In the genomic region with DNA sequence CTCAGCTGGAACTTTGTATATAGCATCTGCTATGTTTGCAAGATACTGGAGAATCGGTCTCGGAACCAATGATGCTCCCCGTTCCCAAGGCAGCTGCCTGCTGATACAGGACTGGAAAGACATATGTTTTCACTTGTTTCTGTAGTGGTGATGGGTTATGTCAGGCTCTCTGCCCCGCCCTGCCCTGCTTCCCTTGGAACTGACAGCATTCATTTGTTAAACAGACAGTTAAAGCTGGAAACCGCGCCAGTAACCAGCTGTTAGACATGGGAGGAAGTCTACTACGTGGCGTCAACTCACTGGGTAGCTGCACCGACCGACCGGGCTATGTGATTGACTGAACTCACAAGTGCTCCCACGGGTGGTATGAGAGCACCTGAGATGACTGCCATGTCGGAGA, we compare ENCODE assay signal across 13 mouse cellular contexts. TPM values are rescaled to one million over a fixed set of nuclear protein-coding genes. Genes with fewer than 3 reads are reported as not detected.
DNase-seq lines count a peak whose midpoint lies in the region; ATAC-seq lines count a peak whose summit lies in the region.
"Had no signal": no experiment of that assay in that cellular context is flagged by ENCODE, and none has a peak within 500 bp of the region (broad histone marks: within the 10 kb centered on the region; RNA-seq: fewer than 3 reads in every experiment).

No protein-coding gene starts in this region.

- peak; percentile 80 for DNase-seq in kidney, postnatal 10 days
- DNase-seq in 3T3-L1 (ENCODE audit: low read depth, low spot score) (peak; percentile 6), NIH3T3 (ENCODE audit: low read depth) (peak; percentile 9)
- DNase-seq in heart, postnatal 36 days, result peak; percentile 9 to 29
- no peak for DNase-seq in thymus, postnatal 0 days (ENCODE audit: low spot score)
- no peak for DNase-seq in ovary, postnatal 14 days (ENCODE audit: low spot score)
- DNase-seq in spleen, postnatal 14 days (ENCODE audit: low spot score in 2 of 2), result no peak
- DNase-seq: cerebellum, adult 9-10 months had no signal

- H3K9me3 ChIP-seq in kidney, embryonic 14.5 days (ENCODE audit: control insufficient read depth, low read length), result no peaks in the 10 kb centered on the region
- H3K9me3 ChIP-seq: embryonic facial prominence, embryonic 15.5 days; heart, embryonic 13.5 days had no signal

- intact Hi-C loops in heart, postnatal 36 days (cut with DNase I), result no loop called here

- no peak overlapping the region for H3K4me3 ChIP-seq in kidney, embryonic 14.5 days (ENCODE audit: low read length)
- H3K4me3 ChIP-seq: embryonic facial prominence, embryonic 15.5 days; heart, embryonic 13.5 days had no signal

- no peaks in the 10 kb centered on the region for H3K27me3 ChIP-seq in kidney, embryonic 14.5 days (ENCODE audit: control insufficient read depth, insufficient read depth, low read length)
- H3K27me3 ChIP-seq: embryonic facial prominence, embryonic 15.5 days; heart, embryonic 13.5 days had no signal

- H3K36me3 ChIP-seq in kidney, embryonic 14.5 days (ENCODE audit: control insufficient read depth, insufficient read depth, low read length), result no peaks in the 10 kb centered on the region
- H3K36me3 ChIP-seq: embryonic facial prominence, embryonic 15.5 days; heart, embryonic 13.5 days had no signal

- H3K9ac ChIP-seq in kidney, embryonic 14.5 days (ENCODE audit: low read depth, low read length), result no peak overlapping the region
- H3K9ac ChIP-seq: embryonic facial prominence, embryonic 15.5 days; heart, embryonic 13.5 days had no signal

- no peak for ATAC-seq in kidney, embryonic 14.5 days (ENCODE audit: low FRiP score, low TSS enrichment)
- ATAC-seq: forebrain, embryonic 14.5 days had no signal

- no peak overlapping the region for H3K27ac ChIP-seq in kidney, embryonic 14.5 days (ENCODE audit: low read depth, low read length)
- H3K27ac ChIP-seq: embryonic facial prominence, embryonic 15.5 days; heart, embryonic 13.5 days had no signal

- no peaks in the 10 kb centered on the region for H3K4me1 ChIP-seq in kidney, embryonic 14.5 days (ENCODE audit: control insufficient read depth, insufficient read depth, low read length)
- H3K4me1 ChIP-seq: embryonic facial prominence, embryonic 15.5 days; heart, embryonic 13.5 days had no signal

- 51% methylated on average over 13 of the region's 13 CpGs for WGBS in kidney, embryonic 14.5 days

- no peak overlapping the region for H3K4me2 ChIP-seq in kidney, embryonic 14.5 days (replicated peaks; ENCODE audit: low read depth, low read length)
- H3K4me2 ChIP-seq: embryonic facial prominence, embryonic 15.5 days; heart, embryonic 13.5 days had no signal

RNA-seq across cellular contexts. Expression of a gene that starts 56.7 kb away (rescaled TPM):
- 3.1 and 3.5 TPM in 2 replicates for polyA plus RNA-seq in kidney, embryonic 14.5 days (2014; fragmentation: Nextera tagmentation; extraction: Ambion mirVana)
- not detected for total RNA-seq in heart, postnatal 36 days (2021)
- polyA plus RNA-seq in thymus, postnatal 0 days (2015; fragmentation: Nextera tagmentation; extraction: Ambion mirVana), result 0.95 and 1.2 TPM in 2 replicates
- total RNA-seq: monocyte, adult 5-6 weeks had no signal

Comparison
In these comparisons a context has a peak if more than half of its experiments do, and no peak if none do; other contexts are left out.
1. DNase-seq: peak in kidney, postnatal 10 days (single experiment), 3T3-L1 (single experiment), NIH3T3 (single experiment) and heart, postnatal 36 days (2 of 2); none in thymus, postnatal 0 days (single experiment), ovary, postnatal 14 days (single experiment) and spleen, postnatal 14 days (0 of 2).